Comparison of ENCODE assay signal across 21 mouse cellular contexts in the genomic region with DNA sequence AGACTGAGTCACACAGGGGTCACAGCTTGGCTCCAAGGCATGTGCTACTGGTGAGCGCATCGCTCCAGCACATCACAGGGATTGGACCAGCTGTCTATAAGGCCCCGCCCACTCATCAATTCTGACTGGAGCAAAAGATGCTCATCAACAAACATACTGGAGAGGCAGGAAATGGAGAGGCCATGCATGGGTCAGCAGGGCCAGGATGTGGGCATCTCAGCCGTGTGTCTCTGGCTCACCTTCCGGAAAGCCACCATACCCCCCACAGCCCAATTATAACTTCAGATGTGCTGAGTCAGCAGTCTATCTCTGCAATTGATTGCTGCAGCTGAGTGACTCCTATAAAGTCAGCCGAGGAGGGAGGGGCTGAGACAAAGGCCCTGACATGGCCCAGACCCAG. TPM values are rescaled to one million over a fixed set of nuclear protein-coding genes. Genes with fewer than 3 reads are reported as not detected.
DNase-seq lines count a peak whose midpoint lies in the region; ATAC-seq and TF ChIP-seq lines count a peak whose summit lies in the region.
"Had no signal": no experiment of that assay in that cellular context is flagged by ENCODE, and none has a peak within 500 bp of the region (broad histone marks: within the 10 kb centered on the region; RNA-seq: fewer than 3 reads in every experiment).

No protein-coding gene starts in this region.

- H3K4me1 ChIP-seq in intestine, postnatal 0 days (replicated peaks; ENCODE audit: control insufficient read depth, insufficient read depth, low read length), result no peaks in the 10 kb centered on the region

- H3K27ac ChIP-seq in intestine, postnatal 0 days (ENCODE audit: low read depth, low read length), result no peak overlapping the region
- H3K27ac ChIP-seq: embryonic facial prominence, embryonic 15.5 days; limb, embryonic 15.5 days; liver, embryonic 15.5 days had no signal

- H3K36me3 ChIP-seq in intestine, postnatal 0 days (ENCODE audit: control insufficient read depth, insufficient read depth), result peaks cover 6% of the 10 kb centered on the region; the same call in 1 of the 2 replicates

- no peaks in the 10 kb centered on the region for H3K27me3 ChIP-seq in intestine, postnatal 0 days (replicated peaks; ENCODE audit: control insufficient read depth, insufficient read depth, low read length)
- H3K27me3 ChIP-seq: embryonic facial prominence, embryonic 15.5 days; heart, embryonic 12.5 days; limb, embryonic 15.5 days; liver, embryonic 15.5 days had no signal

- H3K9ac ChIP-seq in intestine, postnatal 0 days (ENCODE audit: low read depth, low read length), result no peak overlapping the region
- H3K9ac ChIP-seq: embryonic facial prominence, embryonic 15.5 days; forebrain, postnatal 0 days; heart, embryonic 12.5 days; limb, embryonic 15.5 days; liver, embryonic 15.5 days had no signal

- no peak overlapping the region for H3K4me2 ChIP-seq in intestine, postnatal 0 days (replicated peaks; ENCODE audit: low read depth)
- H3K4me2 ChIP-seq: embryonic facial prominence, embryonic 15.5 days; heart, embryonic 12.5 days; limb, embryonic 15.5 days; liver, embryonic 15.5 days had no signal

- H3K4me3 ChIP-seq in intestine, postnatal 0 days (ENCODE audit: low read depth, low read length), result no peak overlapping the region
- H3K4me3 ChIP-seq: embryonic facial prominence, embryonic 15.5 days; heart, embryonic 12.5 days; limb, embryonic 15.5 days; liver, embryonic 15.5 days had no signal

- no peak for TF ChIP-seq CTCF in intestine, postnatal 0 days (IDR thresholded peaks at IDR 0.05; ENCODE audit: low read depth)

- DNase-seq in embryo, embryonic 11 days, result peak; percentile 30
- no peak for DNase-seq in embryo, embryonic 10 days (ENCODE audit: low spot score)
- DNase-seq in retina, embryonic 14.5 days (ENCODE audit: low spot score), result peak; percentile 7
- DNase-seq in retina, postnatal 1 day, result no peak
- DNase-seq in brain, adult 2 months (ENCODE audit: low read depth, low spot score), result peak; percentile 43
- no peak for DNase-seq in kidney, postnatal 14 days
- no peak for DNase-seq in ovary, postnatal 10 days (ENCODE audit: low spot score)
- DNase-seq: cerebellum, adult 9-10 months; forebrain, postnatal 0 days; heart, postnatal 14 days; kidney, adult 8-10 months; kidney, postnatal 25 days; midbrain, embryonic 14.5 days had no signal

- H3K9me3 ChIP-seq in intestine, postnatal 0 days (ENCODE audit: control insufficient read depth), result no peaks in the 10 kb centered on the region
- H3K9me3 ChIP-seq: embryonic facial prominence, embryonic 15.5 days; heart, embryonic 12.5 days; limb, embryonic 15.5 days; liver, embryonic 15.5 days had no signal

- 64% methylated on average over 6 of the region's 6 CpGs for WGBS in intestine, postnatal 0 days

- ATAC-seq in intestine, postnatal 0 days, result no peak
- ATAC-seq: forebrain, postnatal 0 days had no signal

RNA-seq across cellular contexts. Expression of gene Fbxo31, which starts 10.3 kb away (rescaled TPM):
- 4.5 and 5.6 TPM in 2 replicates for polyA plus RNA-seq in intestine, postnatal 0 days (2015; fragmentation: Nextera tagmentation; extraction: Ambion mirVana)

RNA-seq across cellular contexts. Expression of gene Map1lc3b, which starts 21.8 kb away (rescaled TPM):
- 264 and 267 TPM in 2 replicates for polyA plus RNA-seq in intestine, postnatal 0 days (2015; fragmentation: Nextera tagmentation; extraction: Ambion mirVana)

RNA-seq across cellular contexts. Expression of gene 1700018B08Rik, which starts 24.2 kb away (rescaled TPM):
- not detected in 2 replicates for polyA plus RNA-seq in intestine, postnatal 0 days (2015; fragmentation: Nextera tagmentation; extraction: Ambion mirVana)
- polyA plus RNA-seq: cortical plate, adult 2 months; embryonic facial prominence, embryonic 15.5 days; forebrain, postnatal 0 days; heart, embryonic 12.5 days; limb, embryonic 15.5 days; liver, embryonic 15.5 days; lung, embryonic 16.5 days; small intestine, adult 2 months had no signal

Comparison
In these comparisons a context has a peak if more than half of its experiments do, and no peak if none do; other contexts are left out.
1. DNase-seq: peak in embryo, embryonic 11 days (single experiment), retina, embryonic 14.5 days (single experiment) and brain, adult 2 months (single experiment); none in embryo, embryonic 10 days (single experiment), retina, postnatal 1 day (single experiment), kidney, postnatal 14 days (single experiment) and ovary, postnatal 10 days (single experiment).